Mouse (Mus musculus): ENCODE results near the gene Gpr83.
"Not testable (repeated sequence)": the region's sequence is repeated elsewhere in the genome, so short reads cannot be mapped to it uniquely, and the experiment has no call there.

The Gpr83 gene

GRCm38 (mm10) chr9:14870802-14871201, 10.8 kb downstream of the Gpr83 start:
- peak in 1 of 2 experiments; percentile 27 for DNase-seq

GRCm38 (mm10) chr9:14871536-14871935, 11.5 kb downstream of the Gpr83 start:
- no peak for DNase-seq

GRCm38 (mm10) chr9:14872181-14872930, 12.3 kb downstream of the Gpr83 start:
- DNase-seq: peak; percentile 31 to 42

- DNase-seq: peak; percentile 47 to 55
Measured at GRCm38 (mm10) chr9:14875743-14876507, 15.9 kb downstream of the Gpr83 start.

- not testable (repeated sequence) for DNase-seq
Measured at GRCm38 (mm10) chr9:14876566-14876965, 16.6 kb downstream of the Gpr83 start.

- no peak for DNase-seq
Measured at GRCm38 (mm10) chr9:14884641-14885040, 24.6 kb downstream of the Gpr83 start.

GRCm38 (mm10) chr9:14885151-14885550, 25.1 kb downstream of the Gpr83 start:
- DNase-seq: no peak

- DNase-seq: no peak
Measured at GRCm38 (mm10) chr9:14885954-14886353, 25.9 kb downstream of the Gpr83 start.

GRCm38 (mm10) chr9:14887787-14888382, 27.9 kb downstream of the Gpr83 start:
- DNase-seq: no peak

GRCm38 (mm10) chr9:14888671-14889070, 28.7 kb downstream of the Gpr83 start:
- no peak for DNase-seq

GRCm38 (mm10) chr9:14890699-14891098, 30.7 kb downstream of the Gpr83 start:
- no peak for DNase-seq

- peak; percentile 90 for DNase-seq
Measured at GRCm38 (mm10) chr9:14891891-14892290, 31.9 kb downstream of the Gpr83 start.

- DNase-seq: no peak
Measured at GRCm38 (mm10) chr9:14893388-14893787, 33.4 kb downstream of the Gpr83 start.

- DNase-seq: no peak
Measured at GRCm38 (mm10) chr9:14894628-14895027, 34.6 kb downstream of the Gpr83 start.

- DNase-seq: no peak
Measured at GRCm38 (mm10) chr9:14895237-14895835, 35.3 kb downstream of the Gpr83 start.

GRCm38 (mm10) chr9:14897102-14897501, 37.1 kb downstream of the Gpr83 start:
- peak; percentile 29 to 43 for DNase-seq

- no peak for DNase-seq
Measured at GRCm38 (mm10) chr9:14901757-14902156, 41.7 kb downstream of the Gpr83 start.

GRCm38 (mm10) chr9:14902416-14902815, 42.4 kb downstream of the Gpr83 start:
- no peak for DNase-seq

GRCm38 (mm10) chr9:14903006-14903405, 43.0 kb downstream of the Gpr83 start:
- no peak for DNase-seq

GRCm38 (mm10) chr9:14903581-14904378, 43.8 kb downstream of the Gpr83 start, which contains the start of gene Izumo1r:
Gene Izumo1r, minus strand, starts transcription at chr9:14903949.
- no peak for DNase-seq

- DNase-seq: peak; percentile 38 to 39
Measured at GRCm38 (mm10) chr9:14904741-14905475, 44.9 kb downstream of the Gpr83 start.

GRCm38 (mm10) chr9:14905956-14906355, 45.9 kb downstream of the Gpr83 start:
- DNase-seq: no peak

Measured in cerebellum, postnatal 10 days (tissue).